Mouse (Mus musculus): ENCODE measurements around the gene Rhbdd2. TPM values are rescaled to one million over a fixed set of nuclear protein-coding genes. Genes with fewer than 3 reads are reported as not detected.

Rhbdd2 gene
- polyA plus RNA-seq, 1 experiment from 2014 or later: 17.3 TPM

GRCm38 (mm10) chr5:135628916-135629315 lies 3.5 kb upstream of the Rhbdd2 start:
- Histone ChIP-seq H3K9me3 (replicated peaks) (no peaks in the 10 kb centered on the region), H3K4me1 (peaks cover 43% of the 10 kb centered on the region), H3K36me3 (no peaks in the 10 kb centered on the region), H3K4me3 (no peak overlapping the region), H3K4me2 (peak overlapping the region; percentile 19), H3K27me3 (replicated peaks) (no peaks in the 10 kb centered on the region), H3K9ac (no peak overlapping the region), H3K27ac (no peak overlapping the region)
- no peak for ATAC-seq
- WGBS (ENCODE audit: insufficient replicate concordance): 37% methylated on average over 10 of the region's 10 CpGs

DNA sequence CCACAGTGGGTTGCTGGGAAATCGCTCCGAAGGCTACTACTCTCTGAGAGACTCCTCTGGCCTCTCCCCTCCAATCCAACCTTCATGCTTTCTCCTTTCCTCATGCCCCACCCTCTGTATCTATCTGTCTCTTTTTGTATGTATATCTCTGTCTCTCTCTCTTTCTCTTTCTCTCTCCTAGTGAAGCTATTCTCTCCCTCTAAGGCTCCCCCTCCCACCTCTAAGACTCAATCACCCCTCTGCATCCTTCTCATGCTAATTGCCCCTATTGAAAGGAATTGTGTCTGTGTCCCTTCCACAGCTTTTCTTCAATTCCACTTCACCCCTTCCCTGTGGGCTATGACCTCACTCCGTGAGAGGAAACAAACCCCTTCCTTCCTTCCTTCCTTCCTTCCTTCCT lies 3.0 kb upstream of the Rhbdd2 start:
- no peak overlapping the region for H3K4me2 ChIP-seq
- no peak for ATAC-seq
- whole genome bisulfite sequencing (ENCODE audit: insufficient replicate concordance): 83% methylated on average over 3 of the region's 3 CpGs

GRCm38 (mm10) chr5:135630598-135630997 lies 1.8 kb upstream of the Rhbdd2 start:
- H3K27ac ChIP-seq: no peak overlapping the region
- H3K27me3 ChIP-seq (replicated peaks): no peaks in the 10 kb centered on the region
- no peak overlapping the region for H3K4me3 ChIP-seq
- 15% methylated on average over 3 of the region's 3 CpGs for WGBS (ENCODE audit: insufficient replicate concordance)
- no peak overlapping the region for H3K9ac ChIP-seq
- peaks cover 46% of the 10 kb centered on the region for H3K4me1 ChIP-seq
- ATAC-seq: no peak
- no peak overlapping the region for H3K4me2 ChIP-seq
- no peaks in the 10 kb centered on the region for H3K9me3 ChIP-seq (replicated peaks)
- H3K36me3 ChIP-seq: peaks cover 5% of the 10 kb centered on the region

More for the DNA sequence above, 3.0 kb upstream of the Rhbdd2 start:
- no peak overlapping the region for H3K27ac ChIP-seq
- H3K36me3 ChIP-seq: no peaks in the 10 kb centered on the region
- no peak overlapping the region for H3K4me3 ChIP-seq
- H3K9me3 ChIP-seq (replicated peaks): no peaks in the 10 kb centered on the region
- H3K9ac ChIP-seq: no peak overlapping the region
- H3K27me3 ChIP-seq (replicated peaks): no peaks in the 10 kb centered on the region
- H3K4me1 ChIP-seq: peaks cover 46% of the 10 kb centered on the region

DNA sequence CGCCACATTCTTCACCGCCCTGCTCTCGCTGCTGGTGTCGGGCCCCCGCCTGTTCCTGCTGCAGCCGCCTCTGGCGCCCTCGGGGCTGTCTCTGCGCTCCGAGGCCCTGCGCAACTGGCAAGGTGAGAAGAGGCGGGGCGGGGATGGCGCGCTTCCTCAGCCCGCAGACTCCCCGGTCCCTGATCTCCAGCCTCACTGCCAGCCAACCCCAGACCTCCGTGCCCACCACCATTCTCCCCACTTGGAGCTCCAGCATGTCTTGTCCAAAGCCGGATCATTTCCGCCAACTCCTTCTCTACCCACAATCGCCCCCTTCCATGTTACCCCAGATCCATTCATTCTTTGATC lies 353 bp downstream of the Rhbdd2 start:
- H3K36me3 ChIP-seq: peaks cover 23% of the 10 kb centered on the region
- peak; percentile 78 for ATAC-seq
- peak overlapping the region; percentile 93 for H3K4me2 ChIP-seq
- H3K27ac ChIP-seq: peak overlapping the region; percentile 72; the same call in 1 of the 2 replicates
- H3K4me3 ChIP-seq: peak overlapping the region; percentile 78
- WGBS (ENCODE audit: insufficient replicate concordance): 3% methylated on average over 19 of the region's 21 CpGs
- H3K9ac ChIP-seq: peak overlapping the region; percentile 74
- no peaks in the 10 kb centered on the region for H3K27me3 ChIP-seq (replicated peaks)
- H3K9me3 ChIP-seq (replicated peaks): no peaks in the 10 kb centered on the region
- H3K4me1 ChIP-seq: peaks cover 46% of the 10 kb centered on the region

DNA sequence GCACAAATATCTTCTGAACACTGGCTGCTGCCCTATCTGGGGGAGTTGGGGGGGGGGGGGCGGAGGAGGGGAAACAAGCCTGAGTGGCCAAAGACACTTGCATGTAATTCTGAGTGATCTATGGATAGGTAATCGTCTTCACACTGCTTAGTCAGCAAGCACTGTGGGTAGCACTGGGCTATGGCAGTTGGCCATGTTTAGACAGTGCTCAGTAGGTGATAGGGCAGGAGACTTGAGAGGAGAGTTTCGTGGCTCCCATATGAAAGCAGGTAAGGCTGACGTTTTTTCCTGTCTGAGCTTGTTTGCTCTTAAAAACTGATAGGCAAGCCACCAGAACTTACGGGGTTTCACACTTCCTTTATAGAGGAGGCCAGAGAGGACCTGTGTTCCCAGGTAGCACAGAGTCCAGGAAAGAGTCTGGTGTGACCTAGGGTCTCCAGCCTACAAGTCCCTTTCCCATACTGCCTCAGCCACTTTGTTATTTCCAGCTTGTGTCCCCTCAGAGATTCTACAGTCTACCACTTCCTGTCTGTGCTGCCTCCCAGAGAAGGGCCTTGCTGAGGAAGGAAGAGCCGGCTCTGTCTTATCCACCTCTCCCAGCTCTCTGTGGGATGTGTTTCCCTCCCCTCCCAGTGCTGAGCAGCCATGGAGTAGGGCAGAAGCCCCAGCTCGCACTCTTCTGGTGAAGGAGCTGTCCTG lies 7.5 kb downstream of the Rhbdd2 start:
- no peak for ATAC-seq
- peaks cover 43% of the 10 kb centered on the region for H3K36me3 ChIP-seq
- peak overlapping the region; percentile 33 for H3K27ac ChIP-seq
- no peaks in the 10 kb centered on the region for H3K27me3 ChIP-seq (replicated peaks)
- H3K9me3 ChIP-seq (replicated peaks): no peaks in the 10 kb centered on the region
- H3K4me3 ChIP-seq: no peak overlapping the region
- WGBS (ENCODE audit: insufficient replicate concordance): 30% methylated on average over 7 of the region's 7 CpGs
- H3K4me2 ChIP-seq: no peak overlapping the region
- H3K9ac ChIP-seq: no peak overlapping the region
- H3K4me1 ChIP-seq: peaks cover 35% of the 10 kb centered on the region

- Histone ChIP-seq H3K4me2 (no peak overlapping the region), H3K4me3 (no peak overlapping the region), H3K9ac (no peak overlapping the region), H3K9me3 (replicated peaks) (no peaks in the 10 kb centered on the region), H3K27me3 (replicated peaks) (no peaks in the 10 kb centered on the region), H3K27ac (peak overlapping the region; percentile 33), H3K36me3 (peaks cover 39% of the 10 kb centered on the region), H3K4me1 (peaks cover 35% of the 10 kb centered on the region)
- WGBS (ENCODE audit: insufficient replicate concordance): 70% methylated on average over 6 of the region's 6 CpGs
- no peak for ATAC-seq
Measured at GRCm38 (mm10) chr5:135640459-135640789, 8.0 kb downstream of the Rhbdd2 start.

- H3K4me3 ChIP-seq: no peak overlapping the region
- peaks cover 35% of the 10 kb centered on the region for H3K4me1 ChIP-seq
- H3K9me3 ChIP-seq (replicated peaks): no peaks in the 10 kb centered on the region
- 71% methylated on average over 1 of the region's 1 CpGs for WGBS (ENCODE audit: insufficient replicate concordance)
- no peak overlapping the region for H3K9ac ChIP-seq
- H3K36me3 ChIP-seq: peaks cover 34% of the 10 kb centered on the region
- H3K27ac ChIP-seq: no peak overlapping the region
- H3K27me3 ChIP-seq (replicated peaks): no peaks in the 10 kb centered on the region
- no peak for ATAC-seq
- no peak overlapping the region for H3K4me2 ChIP-seq
Measured at GRCm38 (mm10) chr5:135641028-135641427, 8.6 kb downstream of the Rhbdd2 start.

DNA sequence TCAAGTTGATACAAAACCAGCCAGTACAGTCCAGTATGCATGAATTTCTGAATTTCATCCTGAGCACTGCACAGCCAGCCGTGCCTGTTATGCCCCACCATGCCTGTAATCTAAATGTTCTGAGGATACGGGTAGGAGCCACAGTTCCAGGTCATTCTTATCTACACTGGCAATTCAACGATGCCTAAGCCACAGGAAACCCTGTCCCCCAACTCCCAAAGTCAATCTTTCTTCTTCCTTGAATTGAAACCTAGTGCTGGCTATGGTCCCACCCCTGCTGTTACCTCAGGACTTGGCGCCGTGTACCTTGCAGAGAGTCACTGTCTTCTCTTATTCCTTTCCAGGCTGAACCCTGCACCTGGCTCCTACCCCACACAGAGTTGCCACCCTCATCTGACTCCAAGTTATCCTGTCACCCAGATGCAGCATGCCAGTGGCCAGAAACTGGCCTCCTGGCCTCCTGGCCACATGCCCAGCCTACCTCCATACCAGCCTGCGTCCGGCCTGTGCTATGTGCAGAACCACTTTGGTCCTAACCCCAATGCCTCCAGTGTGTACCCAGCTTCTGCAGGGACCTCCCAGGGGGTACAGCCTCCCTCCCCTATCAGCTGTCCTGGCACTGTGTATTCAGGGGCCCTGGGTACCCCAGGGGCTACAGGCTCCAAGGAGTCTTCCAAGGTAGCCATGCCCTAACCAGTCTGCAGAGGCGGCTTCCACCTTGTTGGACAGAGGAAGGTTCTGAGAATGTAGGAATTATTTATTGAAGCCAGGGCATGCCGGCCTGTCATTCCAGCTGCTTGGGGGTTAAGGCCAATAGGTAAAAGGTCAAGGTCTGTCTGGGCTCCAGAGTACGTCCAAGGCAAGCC lies 10.5 kb downstream of the Rhbdd2 start:
- no peak overlapping the region for H3K4me2 ChIP-seq
- WGBS (ENCODE audit: insufficient replicate concordance): 48% methylated on average over 10 of the region's 10 CpGs
- ATAC-seq: peak; percentile 70
- H3K4me3 ChIP-seq: no peak overlapping the region
- H3K27ac ChIP-seq: peak overlapping the region; percentile 31; the same call in 1 of the 2 replicates
- peaks cover 19% of the 10 kb centered on the region; the same call in 1 of the 2 replicates for H3K36me3 ChIP-seq
- no peaks in the 10 kb centered on the region for H3K9me3 ChIP-seq (replicated peaks)
- peaks cover 35% of the 10 kb centered on the region for H3K4me1 ChIP-seq
- H3K27me3 ChIP-seq (replicated peaks): no peaks in the 10 kb centered on the region
- no peak overlapping the region for H3K9ac ChIP-seq

DNA sequence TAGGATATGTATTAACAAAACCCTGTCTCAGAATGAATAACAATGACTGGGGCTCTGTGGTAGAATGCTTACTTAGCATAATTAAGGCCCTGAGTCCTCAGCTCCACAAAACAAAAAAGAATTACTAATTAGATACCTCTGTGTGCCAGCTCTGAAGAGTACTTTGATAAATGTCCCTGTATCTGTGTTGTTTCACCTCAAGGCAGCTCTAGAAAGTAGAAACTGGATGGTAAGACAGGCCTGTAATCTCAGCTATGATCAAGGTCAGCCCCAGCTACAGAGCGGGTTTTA lies 11.1 kb downstream of the Rhbdd2 start:
- ATAC-seq: no peak
- Histone ChIP-seq H3K4me2 (no peak overlapping the region), H3K9ac (no peak overlapping the region), H3K36me3 (peaks cover 16% of the 10 kb centered on the region; the same call in 1 of the 2 replicates), H3K27me3 (replicated peaks) (no peaks in the 10 kb centered on the region), H3K9me3 (replicated peaks) (no peaks in the 10 kb centered on the region), H3K4me3 (no peak overlapping the region), H3K27ac (no peak overlapping the region), H3K4me1 (peaks cover 39% of the 10 kb centered on the region)
- 87% methylated on average over 1 of the region's 1 CpGs for whole genome bisulfite sequencing (ENCODE audit: insufficient replicate concordance)

DNA sequence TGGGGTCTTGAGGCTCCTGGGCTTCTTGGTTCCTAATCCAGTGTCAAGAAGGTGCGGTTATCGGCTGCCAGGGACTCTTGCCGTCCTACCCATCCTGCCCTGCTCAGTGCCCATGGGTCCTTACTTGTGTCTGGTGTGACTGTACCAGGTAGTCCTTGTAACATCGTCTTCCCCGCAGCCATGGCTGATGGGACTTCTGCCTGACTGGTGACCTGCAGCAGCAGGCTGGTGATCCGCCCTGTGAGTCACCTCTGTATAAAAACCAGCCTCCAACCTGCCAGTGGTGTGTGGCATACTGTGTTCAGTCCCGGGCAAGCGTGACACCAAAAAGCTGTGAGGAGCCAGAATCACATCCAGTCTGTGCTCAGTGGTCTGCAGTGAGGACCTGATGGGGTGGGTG lies 11.5 kb downstream of the Rhbdd2 start:
- H3K4me1 ChIP-seq: peaks cover 43% of the 10 kb centered on the region
- no peak for ATAC-seq
- no peak overlapping the region for H3K4me3 ChIP-seq
- no peaks in the 10 kb centered on the region for H3K9me3 ChIP-seq (replicated peaks)
- H3K27me3 ChIP-seq (replicated peaks): no peaks in the 10 kb centered on the region
- H3K4me2 ChIP-seq: no peak overlapping the region
- 81% methylated on average over 8 of the region's 8 CpGs for WGBS (ENCODE audit: insufficient replicate concordance)
- H3K27ac ChIP-seq: no peak overlapping the region
- no peak overlapping the region for H3K9ac ChIP-seq
- H3K36me3 ChIP-seq: peaks cover 16% of the 10 kb centered on the region; the same call in 1 of the 2 replicates

- no peak for ATAC-seq
- WGBS (ENCODE audit: insufficient replicate concordance): 78% methylated on average over 5 of the region's 5 CpGs
- H3K27me3 ChIP-seq (replicated peaks): no peaks in the 10 kb centered on the region
Measured at GRCm38 (mm10) chr5:135645330-135645729, 12.9 kb downstream of the Rhbdd2 start.

GRCm38 (mm10) chr5:135646038-135646437 lies 13.6 kb downstream of the Rhbdd2 start:
- peaks cover 34% of the 10 kb centered on the region for H3K4me1 ChIP-seq
- H3K9ac ChIP-seq: no peak overlapping the region
- H3K36me3 ChIP-seq: peaks cover 12% of the 10 kb centered on the region; the same call in 1 of the 2 replicates
- H3K4me2 ChIP-seq: no peak overlapping the region
- no peak overlapping the region for H3K27ac ChIP-seq
- H3K9me3 ChIP-seq (replicated peaks): no peaks in the 10 kb centered on the region
- H3K27me3 ChIP-seq (replicated peaks): no peaks in the 10 kb centered on the region
- 73% methylated on average over 6 of the region's 6 CpGs for WGBS (ENCODE audit: insufficient replicate concordance)
- no peak overlapping the region for H3K4me3 ChIP-seq
- ATAC-seq: no peak

More at GRCm38 (mm10) chr5:135645330-135645729, 12.9 kb downstream of the Rhbdd2 start:
- Histone ChIP-seq H3K4me2 (no peak overlapping the region), H3K36me3 (peaks cover 13% of the 10 kb centered on the region; the same call in 1 of the 2 replicates), H3K9me3 (replicated peaks) (no peaks in the 10 kb centered on the region), H3K9ac (no peak overlapping the region), H3K27ac (no peak overlapping the region), H3K4me3 (no peak overlapping the region), H3K4me1 (peaks cover 36% of the 10 kb centered on the region)
